Mouse (Mus musculus) G1E (cell line): Measurements from ENCODE around the gene Trib2. TPM values are rescaled to one million over a fixed set of nuclear protein-coding genes. Genes with fewer than 3 reads are reported as not detected.

Experiments
- ATAC-seq: 2 replicates; pipeline ENCODE4 v1.8.0; 2016; ENCODE audit warnings: mild to moderate bottlenecking; ENCODE audit not compliant: insufficient number of reproducible peaks, poor library complexity, low FRiP score, severe bottlenecking; ENCODE audit errors: extremely low read depth
- DNase-seq: peaks from one replicate; pipeline ENCODE4 v3.0.0; 2012; ENCODE audit warnings: low spot score
- H3K27me3 ChIP-seq: 2 replicates; pipeline ENCODE4 v1.6.1; 2012; ENCODE audit warnings: mild to moderate bottlenecking, low read length, inconsistent platforms; ENCODE audit not compliant: insufficient read depth
- H3K36me3 ChIP-seq: replicated peaks from 2 replicates; pipeline ENCODE3; 2012; ENCODE audit warnings: mild to moderate bottlenecking, inconsistent platforms
- H3K4me1 ChIP-seq: 2 replicates; pipeline ENCODE4 v1.6.1; 2012; ENCODE audit warnings: low read depth, low read length, inconsistent platforms, mixed read lengths; ENCODE audit not compliant: insufficient read depth
- H3K4me3 ChIP-seq: 2 replicates; pipeline ENCODE4 v1.5.1; 2012; ENCODE audit warnings: low read depth, mild to moderate bottlenecking, inconsistent platforms, low read length, moderate library complexity, mixed read lengths
- H3K9me3 ChIP-seq: replicated peaks from 2 replicates; pipeline ENCODE4 v1.6.1; 2012; ENCODE audit warnings: inconsistent platforms
- CTCF ChIP-seq: IDR thresholded peaks from 2 replicates; pipeline ENCODE4 v1.5.1; 2012; ENCODE audit warnings: low read depth, low read length, inconsistent platforms, mixed read lengths
- GATA1 ChIP-seq: IDR thresholded peaks from 2 replicates; pipeline ENCODE4 v1.6.1; 2012; ENCODE audit warnings: borderline replicate concordance, low read length, inconsistent platforms, mixed read lengths
- GATA2 ChIP-seq: IDR thresholded peaks from 2 replicates; pipeline ENCODE4 v1.6.1; 2012; ENCODE audit warnings: low read depth, low read length, inconsistent platforms, borderline replicate concordance
- POLR2AphosphoS5 ChIP-seq: IDR thresholded peaks from 2 replicates; pipeline ENCODE4 v1.6.1; 2012; ENCODE audit warnings: low read depth, low read length, inconsistent platforms; ENCODE audit not compliant: insufficient replicate concordance
- TAL1 ChIP-seq: conservative IDR thresholded peaks from 2 replicates; pipeline ENCODE4 v1.6.1; 2012; ENCODE audit warnings: low read depth, low read length, inconsistent platforms, mixed read lengths
- polyA plus RNA-seq: library from polyadenylated mRNA; stranded (reverse); fragments of >175 nt; gene quantifications from 2 replicates; pipeline ENCODE4 v1.2.3, GENCODE M21; 2012
- total RNA-seq, 2 experiments: library from RNA; stranded (forward) in 1 of 2; stranded (reverse) in 1 of 2; fragments of 200-1000 nt in 1 of 2; fragments of >200 nt in 1 of 2; fragmentation: Nextera tagmentation in 1 of 2; gene quantifications; 2 replicates each; pipeline ENCODE4 v1.2.3; 2014 to 2017

Gene Trib2
- total and polyA plus RNA-seq, 3 experiments, result 0.11 TPM; not detected in 2

DNA sequence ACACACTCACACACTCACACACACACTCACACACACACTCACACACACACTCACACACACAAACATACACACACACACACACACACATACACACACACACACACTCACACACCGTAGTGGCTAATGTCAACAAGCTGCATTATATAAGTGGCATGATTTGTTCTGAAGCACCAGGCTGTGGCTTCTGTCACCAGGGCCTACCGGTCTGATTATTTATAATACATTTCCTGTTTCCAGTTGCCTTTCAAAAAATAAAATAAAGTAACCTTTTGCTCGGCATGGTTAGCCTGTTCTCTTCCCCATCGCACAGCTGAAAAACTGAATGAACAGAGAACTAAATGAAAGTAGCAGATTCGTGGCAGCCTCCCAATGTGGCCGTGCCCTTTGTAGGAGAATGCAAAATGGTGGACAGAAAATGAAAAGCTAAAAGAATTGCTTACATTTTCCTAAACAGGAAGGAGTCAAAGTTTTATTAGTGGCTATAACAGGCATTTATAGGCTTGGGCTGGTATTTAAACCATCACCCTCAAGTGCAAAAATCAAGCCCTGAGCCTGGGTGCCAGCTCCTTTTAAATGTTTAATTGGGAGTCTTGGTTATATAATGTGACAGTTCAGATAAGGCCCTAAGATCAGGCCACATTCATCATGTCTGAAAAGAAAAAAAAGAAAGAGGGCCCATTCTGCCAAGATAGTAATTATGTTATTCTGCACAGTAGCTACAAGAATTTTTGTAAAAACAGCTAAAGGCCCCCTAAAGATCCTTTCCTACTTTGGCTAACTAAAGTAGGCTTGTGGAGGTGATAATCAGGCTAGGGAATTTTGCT is 4.4 kb downstream of the Trib2 start:
- H3K9me3 ChIP-seq, result peaks cover 24% of the 10 kb centered on the region
- DNase-seq, result no peak
- no peak for ATAC-seq
- H3K36me3 ChIP-seq, result no peaks in the 10 kb centered on the region
- TF ChIP-seq POLR2AphosphoS5 (no peak), GATA1 (no peak), CTCF (no peak), GATA2 (no peak), TAL1 (no peak)
- no peak overlapping the region for H3K4me3 ChIP-seq
- H3K4me1 ChIP-seq, result no peaks in the 10 kb centered on the region
- H3K27me3 ChIP-seq, result no peaks in the 10 kb centered on the region

DNA sequence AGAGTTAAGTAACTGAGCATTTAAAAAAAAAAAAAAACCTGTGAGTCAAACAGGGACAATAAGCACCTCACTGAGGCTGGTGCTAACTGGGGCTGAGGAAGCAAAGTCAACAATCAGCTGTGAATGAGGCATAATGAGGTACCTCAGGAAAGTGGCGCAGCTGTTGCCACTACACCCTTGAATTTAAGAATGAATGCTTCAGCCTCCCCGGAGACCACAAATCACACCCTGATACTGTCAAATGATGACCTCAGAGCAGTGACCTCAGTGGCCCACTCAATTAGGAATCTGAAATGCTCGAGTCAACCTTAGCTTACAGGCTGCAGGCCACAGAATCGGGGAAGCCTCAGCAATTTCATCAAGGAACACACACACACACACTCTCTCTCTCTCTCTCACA is 5.0 kb downstream of the Trib2 start:
- DNase-seq (no peak), ATAC-seq (no peak)
- no peaks in the 10 kb centered on the region for H3K27me3 ChIP-seq
- peaks cover 21% of the 10 kb centered on the region for H3K9me3 ChIP-seq
- no peak overlapping the region for H3K4me3 ChIP-seq
- no peaks in the 10 kb centered on the region for H3K36me3 ChIP-seq
- TF ChIP-seq GATA2, result no peak
- no peak for TF ChIP-seq TAL1
- TF ChIP-seq GATA1, result no peak
- no peak for TF ChIP-seq POLR2AphosphoS5
- no peak for TF ChIP-seq CTCF
- H3K4me1 ChIP-seq, result no peaks in the 10 kb centered on the region

DNA sequence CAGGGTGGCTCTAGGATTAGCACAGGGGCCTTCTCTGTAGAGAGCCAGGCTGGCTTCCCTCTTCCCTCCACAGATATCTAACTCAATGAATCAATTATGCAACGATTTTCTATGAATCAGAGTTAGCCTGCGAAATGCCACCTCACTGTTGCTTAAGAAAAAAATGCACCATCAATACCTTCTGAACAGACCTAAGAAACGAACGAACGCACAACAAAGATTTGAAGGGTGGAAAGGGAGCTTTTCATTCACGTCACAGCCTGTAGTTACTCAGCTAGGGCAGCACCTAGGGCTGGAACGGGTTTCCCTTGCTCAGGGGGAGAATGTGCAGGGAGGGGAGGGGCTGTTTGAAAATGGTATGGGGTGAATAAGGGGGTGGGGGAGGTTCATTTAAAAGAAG is 5.8 kb downstream of the Trib2 start:
- H3K36me3 ChIP-seq, result no peaks in the 10 kb centered on the region

DNA sequence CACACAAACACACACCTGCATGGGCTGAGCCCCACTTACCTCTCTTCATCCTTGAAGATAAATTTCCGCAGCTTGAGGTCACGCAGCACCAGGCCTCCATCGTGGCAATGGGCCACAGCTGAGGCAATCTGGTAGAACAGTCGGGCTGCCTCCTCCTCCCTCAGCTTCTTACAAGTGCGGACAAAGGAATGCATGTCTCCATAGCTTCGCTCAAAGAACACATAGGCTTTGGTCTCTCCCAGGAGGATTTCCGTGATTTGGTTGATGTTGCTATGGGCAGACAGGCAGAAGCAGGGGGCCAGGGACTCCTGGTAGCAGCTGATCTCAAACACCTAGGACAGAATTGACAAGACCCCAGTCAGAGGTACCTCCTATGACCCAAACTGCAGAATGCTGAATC is 7.1 kb downstream of the Trib2 start:
- Histone ChIP-seq H3K4me3 (no peak overlapping the region), H3K9me3 (peaks cover 8% of the 10 kb centered on the region; the same call in 1 of the 2 replicates), H3K36me3 (no peaks in the 10 kb centered on the region), H3K4me1 (no peaks in the 10 kb centered on the region), H3K27me3 (no peaks in the 10 kb centered on the region)
- no peak for ATAC-seq
- TF ChIP-seq POLR2AphosphoS5, result no peak
- no peak for TF ChIP-seq GATA1
- no peak for TF ChIP-seq CTCF
- TF ChIP-seq TAL1, result no peak
- no peak for TF ChIP-seq GATA2
- no peak for DNase-seq

More for the DNA sequence above, 5.8 kb downstream of the Trib2 start:
- no peak for TF ChIP-seq GATA2
- no peak for TF ChIP-seq TAL1
- no peak for TF ChIP-seq CTCF
- no peak for TF ChIP-seq GATA1
- DNase-seq (no peak), ATAC-seq (no peak)
- no peak overlapping the region for H3K4me3 ChIP-seq
- peaks cover 17% of the 10 kb centered on the region for H3K9me3 ChIP-seq
- no peaks in the 10 kb centered on the region for H3K4me1 ChIP-seq
- no peaks in the 10 kb centered on the region for H3K27me3 ChIP-seq

DNA sequence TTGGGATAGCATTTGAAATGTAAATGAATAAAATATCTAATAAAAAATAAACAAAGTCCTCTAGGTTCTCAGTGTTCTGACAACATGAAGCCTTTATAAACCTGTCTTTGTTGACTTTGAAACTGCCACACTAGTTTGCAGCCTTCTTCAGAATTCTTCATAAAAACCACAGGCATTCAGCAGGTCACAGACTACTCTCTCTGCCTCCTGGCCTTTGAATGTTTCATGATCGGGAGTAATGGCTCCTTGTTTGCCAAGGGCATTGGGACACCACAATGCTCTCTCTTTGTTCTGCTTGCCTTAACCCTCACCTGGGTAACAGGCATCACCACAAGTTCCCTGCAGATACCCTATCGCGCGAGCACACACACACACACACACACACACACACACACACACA is 7.5 kb downstream of the Trib2 start:
- no peak for DNase-seq
- peaks cover 8% of the 10 kb centered on the region; the same call in 1 of the 2 replicates for H3K9me3 ChIP-seq
- no peaks in the 10 kb centered on the region for H3K36me3 ChIP-seq
- TF ChIP-seq CTCF, result no peak
- no peak for TF ChIP-seq POLR2AphosphoS5
- no peaks in the 10 kb centered on the region for H3K27me3 ChIP-seq
- no peak for ATAC-seq
- no peaks in the 10 kb centered on the region for H3K4me1 ChIP-seq
- H3K4me3 ChIP-seq, result no peak overlapping the region

DNA sequence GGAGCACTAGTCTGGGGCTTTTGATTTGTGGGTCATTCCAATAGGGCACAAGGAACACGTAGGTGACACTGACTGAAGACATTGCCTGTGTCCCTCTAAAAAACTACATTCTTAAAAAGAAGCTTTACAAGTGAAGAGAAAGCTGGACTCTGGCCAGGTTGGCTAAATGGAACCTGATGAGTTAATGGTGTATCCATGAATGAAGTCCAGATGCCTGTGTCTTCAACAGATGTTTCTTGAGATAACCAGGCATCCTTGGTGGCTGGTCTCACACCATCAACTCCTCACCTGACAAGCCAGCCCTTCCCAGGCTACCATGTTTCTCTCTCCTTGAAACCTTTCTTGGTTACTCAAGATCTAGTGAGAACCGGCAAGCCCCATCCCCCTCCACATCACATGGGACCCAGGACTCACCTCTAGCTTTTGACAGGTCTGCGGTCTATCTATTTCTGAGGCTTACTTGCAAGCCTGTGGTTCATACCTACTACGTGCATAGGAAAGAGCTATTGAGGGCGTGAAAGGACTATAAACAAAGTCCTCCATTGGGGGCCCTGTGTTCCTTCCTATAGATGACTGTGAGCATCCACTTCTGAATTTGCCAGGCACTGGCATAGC is 8.4 kb downstream of the Trib2 start:
- DNase-seq, result no peak
- ATAC-seq, result no peak
- H3K36me3 ChIP-seq, result no peaks in the 10 kb centered on the region
- H3K9me3 ChIP-seq, result peaks cover 8% of the 10 kb centered on the region; the same call in 1 of the 2 replicates
- H3K4me3 ChIP-seq, result no peak overlapping the region
- no peaks in the 10 kb centered on the region for H3K27me3 ChIP-seq
- H3K4me1 ChIP-seq, result no peaks in the 10 kb centered on the region
- no peak for TF ChIP-seq GATA1
- TF ChIP-seq TAL1, result no peak
- no peak for TF ChIP-seq CTCF
- no peak for TF ChIP-seq POLR2AphosphoS5
- no peak for TF ChIP-seq GATA2
